Mouse (Mus musculus) heart, postnatal 25 days (tissue): ENCODE measurements at regions not wholly inside any gene's neighbourhood (a gene's known extent, or its start where the extent isn't known, plus 50 kb on each side); places are given as distances from the start of the nearest gene placed in this dataset.

Experiments used
- DNase-seq: peaks from one replicate; pipeline ENCODE4 v3.0.0; 2022; ENCODE audit warnings: low spot score
- intact Hi-C: fragments of 180-260 bp; cut with DNase I; formaldehyde crosslinking; loops from one replicate; pipeline ENCODE4 v1.15.1; 2025

- intact Hi-C loops, result no loop called here
- no peak for DNase-seq
These were observed 118.1 kb upstream of the Gm26657 start for GRCm38 (mm10) chr4:56621782-56622181.

DNA sequence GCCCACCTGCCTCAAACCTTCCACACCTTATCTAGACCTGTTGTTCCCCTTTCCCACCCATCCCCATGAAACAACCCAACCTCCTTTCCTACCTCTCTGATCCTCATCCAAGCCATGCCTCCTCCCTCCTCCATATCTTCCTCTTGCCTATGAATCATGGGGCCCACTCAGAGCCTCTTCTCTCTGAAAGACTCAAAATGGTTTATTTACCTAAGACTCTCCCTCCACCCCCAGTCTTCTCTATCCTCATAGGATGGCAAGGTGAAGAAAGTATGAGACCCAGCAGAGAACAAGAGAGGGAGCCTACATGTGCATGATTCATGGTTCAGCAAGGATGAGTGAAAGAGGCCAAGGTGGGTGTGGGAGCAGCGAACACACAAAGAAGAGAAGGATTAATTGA, 118.5 kb upstream of the Gm26657 start:
- intact Hi-C loops, result no loop called here
- DNase-seq, result no peak

- intact Hi-C loops, result no loop called here
- DNase-seq, result no peak
These were observed 119.2 kb upstream of the Gm26657 start for GRCm38 (mm10) chr4:56620628-56621027.

DNA sequence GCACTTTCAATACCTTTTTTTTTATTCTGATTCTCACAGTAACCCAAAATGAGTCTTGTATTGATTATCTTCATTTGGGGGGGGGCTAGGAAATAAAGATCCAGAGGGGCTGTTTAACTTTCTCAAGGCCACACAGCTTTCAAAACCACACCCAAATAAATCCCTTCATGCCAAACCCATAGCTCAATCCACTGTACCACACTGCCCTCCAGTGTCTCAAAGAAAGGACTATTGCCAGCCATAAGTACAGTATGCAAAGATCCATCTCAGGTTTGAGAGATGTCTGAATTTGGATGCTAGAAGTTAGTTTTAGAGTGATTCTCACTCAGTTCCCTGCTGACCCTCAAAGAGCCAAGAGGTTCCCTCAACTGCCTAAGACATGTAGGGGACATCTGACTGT, 120.1 kb upstream of the Gm26657 start:
- DNase-seq, result no peak
- intact Hi-C loops, result no loop called here

DNA sequence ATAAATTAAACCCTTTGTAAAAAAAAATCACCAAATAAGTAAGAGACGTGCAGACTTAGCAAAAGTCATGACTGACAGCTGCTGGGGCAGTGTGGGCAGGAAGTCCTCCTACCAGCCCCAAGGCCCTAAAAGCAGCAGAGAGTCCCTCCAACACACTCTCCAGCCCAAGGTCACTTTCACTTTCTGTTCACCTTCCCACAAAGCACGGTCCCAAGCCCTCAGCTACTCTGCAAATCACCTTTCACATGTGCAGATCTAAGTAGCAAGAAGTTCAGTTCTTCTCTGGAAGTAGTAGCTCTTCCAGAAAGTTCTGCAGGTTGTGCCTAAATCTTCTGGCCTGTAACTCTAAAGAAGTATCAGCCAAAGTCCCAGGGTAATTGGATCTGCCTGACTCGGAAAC, 120.8 kb upstream of the Gm26657 start:
- intact Hi-C loops, result no loop called here
- DNase-seq, result no peak

DNA sequence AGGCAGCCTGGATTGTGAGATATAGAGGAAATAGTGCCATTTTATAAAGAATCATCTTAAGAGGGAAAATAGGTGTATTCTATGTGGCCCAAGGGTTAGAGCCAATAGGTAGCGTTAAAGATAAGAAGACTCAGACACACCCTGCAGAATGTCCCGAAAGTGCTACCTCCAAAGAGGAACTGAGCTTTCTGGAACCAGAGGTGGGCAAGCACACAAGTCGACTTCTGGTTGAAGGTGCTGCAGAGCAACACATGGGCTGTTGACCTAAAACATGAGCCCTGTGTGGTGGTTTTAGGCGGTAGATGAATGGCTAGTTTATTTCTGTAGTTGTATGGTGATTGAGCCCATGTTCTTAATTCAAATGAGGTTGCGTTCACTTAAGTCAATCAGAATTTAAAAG, 121.4 kb upstream of the Gm26657 start:
- DNase-seq, result no peak
- intact Hi-C loops, result no loop called here

DNA sequence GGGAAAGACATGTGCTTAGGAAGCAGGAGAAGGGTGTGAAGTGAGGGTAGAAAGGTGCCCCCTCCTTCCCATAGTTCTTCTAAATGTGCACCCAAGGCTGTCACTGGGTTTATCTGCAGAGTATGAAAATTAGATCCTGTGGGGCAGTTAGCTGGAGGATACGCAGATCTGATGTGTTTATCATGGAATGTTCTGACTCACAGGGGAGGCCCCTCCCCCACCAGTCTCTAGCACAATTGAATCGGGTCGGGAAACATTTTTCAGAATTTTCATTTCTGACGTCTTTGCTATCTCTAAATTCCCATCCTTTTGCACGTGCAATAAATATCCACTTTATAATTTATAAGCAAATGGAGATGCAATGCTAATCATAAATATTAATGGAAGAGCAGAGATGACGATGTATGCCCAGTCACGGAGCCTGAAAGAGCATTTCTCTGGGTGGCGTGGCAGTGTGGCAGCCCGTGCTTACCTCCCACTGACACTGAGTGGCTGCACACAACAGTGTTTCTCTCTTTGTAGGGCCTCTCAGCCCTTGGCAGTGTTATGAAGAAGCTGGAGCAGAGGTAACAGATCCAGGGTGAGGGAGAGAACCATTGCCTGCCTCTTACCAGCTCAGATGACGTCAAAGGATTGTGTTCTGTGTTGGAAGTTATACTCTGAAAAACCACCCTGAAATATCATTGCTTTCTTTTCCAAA, 122.1 kb upstream of the Gm26657 start:
- no peak for DNase-seq
- intact Hi-C loops, result no loop called here

DNA sequence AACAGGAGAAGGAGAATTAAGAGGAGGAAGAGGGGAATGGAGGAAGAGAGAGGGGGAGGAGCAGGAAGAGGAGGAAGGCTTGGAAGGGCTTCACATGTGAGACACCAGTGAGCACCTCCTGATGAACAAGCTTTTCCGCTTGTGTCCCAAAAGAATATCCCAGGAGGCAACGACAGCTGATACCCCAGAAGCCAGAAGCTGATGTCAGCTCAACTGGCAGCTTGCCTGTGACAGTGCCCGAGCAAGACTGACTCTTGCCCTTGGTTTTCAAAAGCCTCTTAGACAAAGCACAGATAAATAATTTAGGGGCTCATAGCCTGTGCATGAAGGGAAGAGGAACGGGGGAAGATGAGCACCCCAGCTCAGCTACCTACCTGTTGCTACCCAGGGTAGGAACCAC, 127.5 kb upstream of the Gm26657 start:
- intact Hi-C loops, result no loop called here
- no peak for DNase-seq

DNA sequence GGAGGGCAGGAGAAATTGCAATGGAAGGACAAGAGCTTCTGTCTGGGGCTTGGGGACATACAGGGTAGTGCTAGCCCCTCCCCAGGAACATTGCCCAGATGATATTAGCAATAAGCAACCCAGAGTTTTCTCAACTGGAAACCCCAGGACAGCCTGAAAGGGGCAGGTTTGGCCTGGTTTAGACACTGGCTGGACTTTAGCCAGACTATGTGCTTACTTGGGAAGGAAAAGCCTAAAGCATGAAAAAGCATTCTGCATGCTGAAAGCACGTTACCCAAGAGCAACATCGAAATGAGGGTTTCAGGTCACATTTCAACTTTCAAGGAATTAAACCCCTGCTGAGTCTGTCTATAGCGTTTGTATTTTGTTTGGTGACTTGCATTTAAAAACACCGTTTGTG, 128.1 kb upstream of the Gm26657 start:
- intact Hi-C loops, result no loop called here
- DNase-seq, result no peak

GRCm38 (mm10) chr4:56610273-56610672, 129.6 kb upstream of the Gm26657 start:
- DNase-seq, result no peak
- intact Hi-C loops, result no loop called here

DNA sequence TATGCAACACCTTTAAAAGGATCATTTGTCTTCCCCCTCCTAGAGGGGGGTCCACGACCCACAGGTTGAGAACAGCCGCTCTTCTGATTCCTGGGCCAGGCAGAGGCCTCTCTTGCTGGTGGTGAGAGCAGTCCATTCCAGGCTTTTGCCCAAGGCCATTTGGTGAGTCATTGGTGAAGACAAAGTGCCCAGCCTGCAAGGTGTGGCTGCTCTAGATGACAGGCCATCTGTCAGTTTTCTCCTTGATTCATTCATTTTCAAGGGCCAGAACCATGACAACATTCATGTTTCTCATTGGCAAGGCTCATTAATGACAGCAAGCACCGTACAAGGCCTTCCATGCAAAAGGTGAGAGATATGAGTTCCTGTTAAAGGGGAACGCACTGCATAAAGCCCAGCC, 131.2 kb upstream of the Gm26657 start:
- no peak for DNase-seq
- intact Hi-C loops, result no loop called here

GRCm38 (mm10) chr4:56598398-56598797, 141.5 kb upstream of the Gm26657 start:
- no peak for DNase-seq
- intact Hi-C loops, result no loop called here

DNA sequence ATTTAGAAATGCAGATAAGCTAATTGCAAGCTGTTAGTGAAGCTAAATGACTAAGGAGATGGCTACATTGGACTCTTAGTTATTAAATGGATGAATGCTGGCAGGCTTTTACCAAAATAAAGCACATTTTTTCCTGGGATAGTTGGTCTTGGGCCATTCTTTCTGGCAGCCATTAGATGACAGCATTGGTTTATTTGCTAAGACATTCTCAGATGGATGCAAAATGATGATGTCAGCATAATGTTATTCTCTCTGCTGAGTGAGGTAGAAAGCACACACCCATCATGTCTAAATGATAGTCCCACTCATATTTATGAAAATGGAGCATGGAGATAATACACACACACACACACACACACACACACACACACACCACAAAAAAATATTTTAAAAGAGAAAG, 141.9 kb upstream of the Gm26657 start:
- intact Hi-C loops, result no loop called here
- no peak for DNase-seq

DNA sequence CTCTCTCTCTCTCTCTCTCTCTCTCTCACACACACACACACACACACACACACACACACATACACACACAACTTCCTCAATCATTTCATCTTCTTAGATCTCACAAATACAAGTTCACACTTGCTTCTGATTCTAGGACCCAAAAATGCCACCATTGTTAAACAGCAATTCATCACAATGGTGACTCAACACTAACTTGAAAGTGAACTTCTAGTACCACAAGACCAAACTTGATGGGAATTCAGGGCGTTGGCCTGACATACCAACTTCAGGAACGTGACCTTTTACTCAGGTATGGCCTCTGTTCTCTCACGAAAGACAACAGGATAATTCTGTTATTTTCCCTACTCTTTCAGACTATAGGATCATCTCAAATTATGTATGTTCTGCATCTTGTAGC, 157.5 kb upstream of the Gm26657 start:
- no peak for DNase-seq
- intact Hi-C loops, result no loop called here

DNA sequence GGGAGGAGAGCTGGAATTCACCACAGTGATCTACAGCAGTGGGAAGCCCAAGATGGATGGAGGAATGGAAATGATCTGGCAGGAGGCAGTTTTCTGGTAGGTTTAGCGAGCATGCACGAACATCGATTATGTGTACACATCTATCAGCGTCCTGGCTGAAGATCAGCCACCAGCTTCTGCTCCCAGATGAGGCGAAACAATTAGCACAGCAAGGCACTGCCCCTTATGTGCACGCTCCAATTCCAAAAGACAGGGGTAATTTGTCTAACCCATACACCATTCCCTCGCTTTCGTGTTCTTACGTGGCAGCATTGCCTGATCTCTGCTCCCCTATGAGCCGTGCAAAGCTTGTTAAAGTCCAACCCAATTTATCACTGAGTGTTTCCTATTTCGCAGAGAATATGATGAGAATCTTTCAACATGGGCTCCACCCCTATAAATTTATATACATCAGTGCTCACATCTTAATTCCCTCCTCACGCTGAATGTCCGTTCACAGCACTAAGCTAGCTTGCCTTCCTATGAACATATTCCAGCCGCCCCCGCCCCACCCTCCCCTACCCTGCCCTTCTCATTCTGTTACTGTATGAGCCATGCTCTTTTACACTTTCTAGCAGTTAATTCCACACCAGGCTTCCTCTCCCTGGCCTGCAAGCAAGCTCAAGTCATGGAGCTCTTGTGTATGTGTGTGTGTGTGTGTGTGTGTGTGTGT, 162.9 kb upstream of the Gm26657 start:
- intact Hi-C loops, result no loop called here
- DNase-seq, result no peak

DNA sequence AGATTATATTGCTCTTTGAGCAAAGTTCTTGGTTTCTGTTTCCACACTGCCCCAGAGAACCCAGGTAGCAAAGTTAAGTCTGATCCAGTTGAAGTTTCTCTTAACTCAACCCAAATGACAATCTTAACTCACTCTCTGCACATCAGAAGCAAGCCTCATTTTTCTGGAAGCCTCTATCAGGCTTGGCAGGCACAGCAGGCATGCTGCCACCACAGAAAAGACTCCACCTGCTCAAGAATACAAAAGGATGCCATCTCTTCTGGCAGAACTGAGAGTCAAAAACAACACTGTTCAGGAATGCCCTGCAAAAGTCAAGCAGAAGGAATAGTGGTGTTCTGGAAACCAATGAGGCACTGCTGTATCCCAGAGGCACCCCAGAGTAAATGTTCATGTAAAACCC, 187.7 kb upstream of the Gm26657 start:
- intact Hi-C loops, result no loop called here
- no peak for DNase-seq

DNA sequence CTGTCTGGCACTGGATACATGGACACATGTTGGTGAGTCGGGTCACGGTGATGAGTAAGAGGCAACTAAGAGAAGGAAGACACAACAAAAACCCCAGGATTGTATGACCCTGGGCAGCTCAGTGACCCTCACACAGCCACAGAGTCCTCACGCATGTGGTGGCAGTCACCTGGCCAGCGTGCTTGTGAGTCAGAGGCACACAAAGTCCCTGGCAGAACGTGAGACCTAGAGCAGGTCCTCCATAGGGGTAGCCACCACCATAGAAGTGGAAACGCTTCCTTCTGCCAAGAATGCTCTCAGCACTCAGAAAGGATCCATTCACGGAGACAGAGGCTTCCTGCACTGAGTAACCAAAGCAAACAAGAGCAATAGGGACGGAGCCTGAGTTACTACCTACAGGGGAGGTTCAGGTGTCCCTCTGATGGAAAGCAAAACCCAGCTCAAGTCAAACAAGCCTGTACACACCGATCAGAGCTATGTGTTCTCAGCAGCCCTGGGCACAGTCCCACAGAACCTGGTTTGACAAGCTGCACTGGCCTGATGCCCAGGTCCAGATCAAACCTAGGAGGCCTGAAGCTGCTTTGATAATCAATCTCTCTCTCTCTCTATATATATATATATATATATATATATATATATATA, 206.4 kb upstream of the Gm26657 start:
- intact Hi-C loops, result no loop called here
- DNase-seq, result no peak

GRCm38 (mm10) chr4:56532921-56533320, 206.9 kb upstream of the Gm26657 start:
- no peak for DNase-seq
- intact Hi-C loops, result no loop called here

DNA sequence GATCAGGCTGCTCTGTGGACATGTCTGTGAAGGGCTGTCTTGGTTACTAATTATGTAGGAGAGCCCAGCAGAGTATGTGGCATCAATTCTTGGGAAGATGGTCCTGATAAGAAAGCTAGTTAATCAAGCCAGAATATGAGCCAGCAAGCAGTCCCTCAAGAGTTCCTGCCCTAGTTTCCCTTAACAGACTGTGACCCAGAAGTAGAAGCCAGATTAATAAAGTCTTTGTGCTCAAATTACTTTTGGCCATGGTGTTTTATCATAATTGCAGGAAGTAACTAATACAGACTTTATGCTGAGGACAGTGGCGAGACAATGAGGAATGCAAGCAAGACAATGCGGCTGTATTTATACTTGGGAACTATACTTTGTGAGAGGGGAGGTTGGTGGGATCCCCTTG, 211.3 kb upstream of the Gm26657 start:
- intact Hi-C loops, result no loop called here
- no peak for DNase-seq

GRCm38 (mm10) chr4:56524430-56524985, 215.4 kb upstream of the Gm26657 start:
- intact Hi-C loops, result no loop called here
- DNase-seq, result no peak

GRCm38 (mm10) chr4:56507770-56508169, 232.1 kb upstream of the Gm26657 start:
- no peak for DNase-seq
- intact Hi-C loops, result no loop called here
